Mouse (Mus musculus) erythroblast, embryonic 14.5 days (primary cell): ENCODE measurements around the gene Ttc1.

ENCODE experiments used
- GATA1 ChIP-seq: IDR thresholded peaks from 2 replicates; pipeline ENCODE4 v1.6.1; 2012; ENCODE audit warnings: low read length, inconsistent platforms, mixed read lengths
- TAL1 ChIP-seq: IDR thresholded peaks from 3 replicates; pipeline ENCODE4 v1.6.1; 2012; ENCODE audit warnings: low read length, inconsistent platforms, mixed read lengths

DNA sequence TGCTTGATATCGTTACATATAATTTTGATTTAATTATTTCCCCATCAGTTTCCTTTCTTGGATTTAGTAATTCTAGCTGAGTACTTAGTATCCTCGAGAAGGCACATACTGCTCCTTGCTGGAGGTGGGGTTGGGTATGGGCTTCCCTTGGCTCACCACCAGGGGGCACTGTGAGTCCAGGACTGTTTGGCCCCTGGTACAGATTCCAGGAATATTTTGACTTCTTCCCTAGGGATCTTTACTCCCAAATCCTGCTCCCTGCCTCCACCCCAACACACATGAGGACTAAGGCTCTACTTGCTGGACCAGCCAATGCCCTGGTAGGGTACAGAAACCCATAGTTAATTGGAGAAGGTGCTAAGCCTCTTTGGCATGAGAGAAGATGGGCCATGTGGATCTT, 36.0 kb upstream of the Ttc1 start:
- no peak for TF ChIP-seq TAL1
- TF ChIP-seq GATA1: no peak
